Mouse (Mus musculus) liver, embryonic 14.5 days (tissue): ENCODE results near the gene Col4a2.

Experiments used
- CTCF ChIP-seq: IDR thresholded peaks from 2 replicates; pipeline ENCODE4 v1.5.1; 2016; ENCODE audit warnings: antibody characterized with exemption, low read depth, control low read depth
- EP300 ChIP-seq: IDR thresholded peaks from 2 replicates; pipeline ENCODE4 v1.6.1; 2016; ENCODE audit warnings: antibody characterized with exemption, low read depth

DNA sequence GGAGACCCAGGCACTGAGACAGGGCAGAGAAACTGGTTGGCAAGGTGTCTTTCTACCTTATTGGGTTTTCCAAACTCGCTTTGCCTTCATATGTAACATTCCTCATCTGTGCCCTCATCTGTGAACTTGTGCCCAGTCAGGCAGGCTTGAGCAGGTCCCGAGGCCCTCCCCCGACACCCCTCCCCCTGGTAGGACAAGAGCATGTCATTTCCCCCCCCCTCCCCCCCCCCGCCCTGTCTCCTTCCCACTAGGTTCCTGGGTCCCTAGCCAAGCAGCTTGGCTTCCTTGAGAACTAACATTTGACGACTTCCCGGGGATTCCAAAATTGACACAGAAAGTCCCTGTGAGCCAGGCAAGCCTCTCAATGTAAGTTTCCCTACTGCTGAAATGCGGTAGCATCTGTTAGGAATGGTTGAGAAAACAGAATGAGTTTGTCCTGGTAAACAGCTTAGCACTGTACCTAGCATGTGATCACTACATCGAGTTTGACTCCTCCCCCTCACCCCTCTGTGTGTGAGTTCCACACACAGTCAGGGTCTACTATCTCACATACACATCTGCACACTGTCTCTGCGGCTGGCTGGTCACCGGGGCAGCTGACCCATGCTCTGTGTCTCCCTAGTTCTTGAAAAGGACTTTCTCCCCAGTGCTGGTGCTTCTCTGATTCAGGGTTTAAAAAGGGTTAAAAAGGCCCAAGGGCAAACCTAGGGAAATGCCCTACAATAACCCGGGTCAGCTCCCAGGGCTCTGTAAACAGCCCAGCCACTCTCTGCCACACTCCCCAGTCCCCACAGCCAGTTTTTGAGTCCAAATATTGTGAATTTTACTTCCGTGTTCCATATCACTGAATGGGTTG is 145.6 kb downstream of the Col4a2 start:
- no peak for TF ChIP-seq EP300
- TF ChIP-seq CTCF, result no peak
